Mouse (Mus musculus): Measurements from ENCODE around the gene Lingo1. TPM values are rescaled to one million over a fixed set of nuclear protein-coding genes. Genes with fewer than 3 reads are reported as not detected.

The Lingo1 gene
- polyA plus RNA-seq, 1 experiment from 2014 or later, result 6.7 TPM

DNA sequence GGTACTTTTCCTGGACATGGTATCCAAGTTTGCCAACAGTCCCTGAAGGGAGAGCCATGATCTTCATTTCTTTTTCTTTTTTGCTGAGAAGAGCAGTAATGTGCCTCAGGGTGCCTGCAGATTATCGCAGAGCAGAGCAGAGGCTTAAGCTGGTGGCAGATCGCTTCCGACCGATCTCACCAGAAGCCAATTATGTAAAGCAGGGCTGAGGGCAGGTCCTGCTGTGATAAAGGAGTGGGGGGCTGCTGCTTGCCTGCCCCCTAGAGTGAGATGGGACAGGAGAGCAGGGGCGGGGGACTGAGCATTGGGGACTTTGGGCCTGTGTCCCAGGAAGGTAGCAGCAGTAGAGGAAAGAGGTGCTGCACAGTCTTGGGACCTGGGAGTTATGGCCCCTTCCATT, 186.8 kb downstream of the Lingo1 start:
- no peak for DNase-seq (ENCODE audit: low spot score)
- H3K4me2 ChIP-seq (replicated peaks; ENCODE audit: low read depth, low read length), result no peak overlapping the region
- 6% methylated on average over 5 of the region's 5 CpGs for WGBS
- no peak for ATAC-seq (ENCODE audit: low FRiP score)
- H3K36me3 ChIP-seq (ENCODE audit: control insufficient read depth, insufficient read depth, low read length), result no peaks in the 10 kb centered on the region
- H3K9ac ChIP-seq (ENCODE audit: low read depth, low read length), result no peak overlapping the region
- peaks cover 8% of the 10 kb centered on the region; the same call in 1 of the 2 replicates for H3K4me1 ChIP-seq (replicated peaks; ENCODE audit: control insufficient read depth, insufficient read depth, low read length)
- H3K4me3 ChIP-seq (ENCODE audit: low read depth, low read length), result no peak overlapping the region
- H3K27me3 ChIP-seq (ENCODE audit: control insufficient read depth, insufficient read depth, low read length), result no peaks in the 10 kb centered on the region
- no peak overlapping the region for H3K27ac ChIP-seq (ENCODE audit: low read depth, low read length)
- H3K9me3 ChIP-seq (ENCODE audit: control insufficient read depth, low read length), result no peaks in the 10 kb centered on the region

DNA sequence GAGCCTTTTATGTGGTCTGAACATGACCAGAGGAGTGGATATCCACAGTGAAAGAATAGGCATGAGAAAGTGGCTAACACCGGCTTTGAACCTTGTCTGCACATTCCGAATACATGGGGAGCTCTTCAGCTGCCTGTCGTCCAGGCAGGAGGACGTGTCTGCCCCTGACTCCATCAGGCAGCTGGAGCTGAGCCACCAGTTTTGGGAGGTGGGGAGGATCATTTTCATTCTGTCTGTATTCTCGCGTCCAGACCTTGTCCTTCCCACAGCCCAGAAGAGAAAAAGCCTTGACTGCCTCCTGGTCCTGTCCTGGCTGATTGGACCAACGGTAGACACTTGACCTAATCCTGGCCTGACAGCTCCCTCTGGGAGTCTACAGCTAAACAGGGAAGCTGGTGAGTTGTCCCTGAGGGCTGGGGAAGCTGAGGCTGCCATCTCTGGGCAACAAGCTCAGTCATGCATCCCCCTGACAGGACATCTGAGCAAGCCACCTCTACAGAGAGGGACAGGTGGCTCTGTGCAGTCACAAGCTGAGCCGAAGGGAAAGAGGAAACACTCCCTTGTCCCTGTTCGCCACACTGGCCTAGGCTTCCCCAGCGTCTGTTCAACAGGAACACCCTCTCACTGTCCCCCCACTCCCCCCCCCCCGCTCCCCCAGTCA, 187.4 kb downstream of the Lingo1 start:
- 22% methylated on average over 11 of the region's 11 CpGs for WGBS
- Histone ChIP-seq H3K4me1 (replicated peaks; ENCODE audit: control insufficient read depth, insufficient read depth, low read length) (peaks cover 8% of the 10 kb centered on the region; the same call in 1 of the 2 replicates), H3K9me3 (ENCODE audit: control insufficient read depth, low read length) (no peaks in the 10 kb centered on the region), H3K9ac (ENCODE audit: low read depth, low read length) (no peak overlapping the region), H3K27ac (ENCODE audit: low read depth, low read length) (no peak overlapping the region), H3K4me3 (ENCODE audit: low read depth, low read length) (no peak overlapping the region), H3K4me2 (replicated peaks; ENCODE audit: low read depth, low read length) (no peak overlapping the region), H3K36me3 (ENCODE audit: control insufficient read depth, insufficient read depth, low read length) (no peaks in the 10 kb centered on the region), H3K27me3 (ENCODE audit: control insufficient read depth, insufficient read depth, low read length) (no peaks in the 10 kb centered on the region)
- DNase-seq (ENCODE audit: low spot score) (no peak), ATAC-seq (ENCODE audit: low FRiP score) (no peak)

GRCm38 (mm10) chr9:56606082-56606740, 190.1 kb downstream of the Lingo1 start:
- DNase-seq (ENCODE audit: low spot score), result no peak
- Histone ChIP-seq H3K9me3 (ENCODE audit: control insufficient read depth, low read length) (no peaks in the 10 kb centered on the region), H3K36me3 (ENCODE audit: control insufficient read depth, insufficient read depth, low read length) (no peaks in the 10 kb centered on the region), H3K27me3 (ENCODE audit: control insufficient read depth, insufficient read depth, low read length) (no peaks in the 10 kb centered on the region), H3K9ac (ENCODE audit: low read depth, low read length) (no peak overlapping the region), H3K4me1 (replicated peaks; ENCODE audit: control insufficient read depth, insufficient read depth, low read length) (peaks cover 8% of the 10 kb centered on the region; the same call in 1 of the 2 replicates), H3K27ac (ENCODE audit: low read depth, low read length) (no peak overlapping the region), H3K4me3 (ENCODE audit: low read depth, low read length) (no peak overlapping the region), H3K4me2 (replicated peaks; ENCODE audit: low read depth, low read length) (no peak overlapping the region)
- 67% methylated on average over 16 of the region's 16 CpGs for WGBS
- ATAC-seq (ENCODE audit: low FRiP score), result no peak

GRCm38 (mm10) chr9:56605443-56605806, 190.8 kb downstream of the Lingo1 start:
- no peaks in the 10 kb centered on the region for H3K36me3 ChIP-seq (ENCODE audit: control insufficient read depth, insufficient read depth, low read length)
- H3K9me3 ChIP-seq (ENCODE audit: control insufficient read depth, low read length), result no peaks in the 10 kb centered on the region
- no peaks in the 10 kb centered on the region for H3K27me3 ChIP-seq (ENCODE audit: control insufficient read depth, insufficient read depth, low read length)
- no peak overlapping the region for H3K4me2 ChIP-seq (replicated peaks; ENCODE audit: low read depth, low read length)
- H3K4me1 ChIP-seq (replicated peaks; ENCODE audit: control insufficient read depth, insufficient read depth, low read length), result peaks cover 8% of the 10 kb centered on the region; the same call in 1 of the 2 replicates
- DNase-seq (ENCODE audit: low spot score) (no peak), ATAC-seq (ENCODE audit: low FRiP score) (no peak)
- H3K27ac ChIP-seq (ENCODE audit: low read depth, low read length), result no peak overlapping the region
- no peak overlapping the region for H3K9ac ChIP-seq (ENCODE audit: low read depth, low read length)
- no peak overlapping the region for H3K4me3 ChIP-seq (ENCODE audit: low read depth, low read length)

- Histone ChIP-seq H3K4me2 (replicated peaks; ENCODE audit: low read depth, low read length) (no peak overlapping the region), H3K9ac (ENCODE audit: low read depth, low read length) (no peak overlapping the region), H3K27ac (ENCODE audit: low read depth, low read length) (no peak overlapping the region), H3K4me1 (replicated peaks; ENCODE audit: control insufficient read depth, insufficient read depth, low read length) (peaks cover 8% of the 10 kb centered on the region; the same call in 1 of the 2 replicates), H3K27me3 (ENCODE audit: control insufficient read depth, insufficient read depth, low read length) (no peaks in the 10 kb centered on the region), H3K4me3 (ENCODE audit: low read depth, low read length) (no peak overlapping the region), H3K36me3 (ENCODE audit: control insufficient read depth, insufficient read depth, low read length) (no peaks in the 10 kb centered on the region), H3K9me3 (ENCODE audit: control insufficient read depth, low read length) (no peaks in the 10 kb centered on the region)
- WGBS, result 52% methylated on average over 12 of the region's 12 CpGs
- DNase-seq (ENCODE audit: low spot score), result peak; percentile 45
- ATAC-seq (ENCODE audit: low FRiP score), result peak; percentile 84
Measured at GRCm38 (mm10) chr9:56604797-56605442, 191.3 kb downstream of the Lingo1 start.

DNA sequence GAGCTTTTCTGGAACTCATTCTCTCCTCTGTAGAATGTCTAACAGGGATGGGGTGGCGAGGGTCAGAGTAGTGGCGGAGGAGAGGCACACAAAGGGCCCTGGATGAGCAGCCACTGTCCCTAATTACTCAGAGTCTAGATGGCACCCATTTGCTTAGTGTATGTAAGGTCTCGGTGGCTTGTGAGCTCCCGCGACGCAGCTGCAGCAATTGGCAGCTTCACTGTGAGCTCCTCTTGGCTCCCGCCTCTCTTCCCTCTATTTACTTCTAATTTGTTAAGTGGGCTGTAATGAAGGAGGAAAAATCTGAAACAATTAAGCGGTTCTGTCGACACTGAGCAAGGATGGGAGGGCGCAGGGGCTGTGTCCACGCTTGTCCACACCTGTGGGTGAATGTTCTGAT, 195.6 kb downstream of the Lingo1 start:
- Histone ChIP-seq H3K36me3 (ENCODE audit: control insufficient read depth, insufficient read depth, low read length) (no peaks in the 10 kb centered on the region), H3K9me3 (ENCODE audit: control insufficient read depth, low read length) (no peaks in the 10 kb centered on the region), H3K27ac (ENCODE audit: low read depth, low read length) (no peak overlapping the region), H3K9ac (ENCODE audit: low read depth, low read length) (no peak overlapping the region), H3K4me3 (ENCODE audit: low read depth, low read length) (no peak overlapping the region), H3K4me1 (replicated peaks; ENCODE audit: control insufficient read depth, insufficient read depth, low read length) (peaks cover 5% of the 10 kb centered on the region; the same call in 1 of the 2 replicates), H3K4me2 (replicated peaks; ENCODE audit: low read depth, low read length) (no peak overlapping the region), H3K27me3 (ENCODE audit: control insufficient read depth, insufficient read depth, low read length) (no peaks in the 10 kb centered on the region)
- DNase-seq (ENCODE audit: low spot score) (no peak), ATAC-seq (ENCODE audit: low FRiP score) (no peak)
- 83% methylated on average over 11 of the region's 11 CpGs for WGBS

- Histone ChIP-seq H3K9ac (ENCODE audit: low read depth, low read length) (no peak overlapping the region), H3K4me1 (replicated peaks; ENCODE audit: control insufficient read depth, insufficient read depth, low read length) (no peaks in the 10 kb centered on the region), H3K27ac (ENCODE audit: low read depth, low read length) (no peak overlapping the region), H3K9me3 (ENCODE audit: control insufficient read depth, low read length) (no peaks in the 10 kb centered on the region), H3K36me3 (ENCODE audit: control insufficient read depth, insufficient read depth, low read length) (no peaks in the 10 kb centered on the region), H3K4me3 (ENCODE audit: low read depth, low read length) (no peak overlapping the region), H3K27me3 (ENCODE audit: control insufficient read depth, insufficient read depth, low read length) (no peaks in the 10 kb centered on the region), H3K4me2 (replicated peaks; ENCODE audit: low read depth, low read length) (no peak overlapping the region)
- ATAC-seq (ENCODE audit: low FRiP score), result no peak
- DNase-seq (ENCODE audit: low spot score), result no peak
- WGBS, result 93% methylated on average over 7 of the region's 7 CpGs
Measured at GRCm38 (mm10) chr9:56592639-56593038, 203.6 kb downstream of the Lingo1 start.

- no peaks in the 10 kb centered on the region for H3K27me3 ChIP-seq (ENCODE audit: control insufficient read depth, insufficient read depth, low read length)
- WGBS, result 77% methylated on average over 8 of the region's 8 CpGs
- no peak overlapping the region for H3K4me3 ChIP-seq (ENCODE audit: low read depth, low read length)
- DNase-seq (ENCODE audit: low spot score) (no peak), ATAC-seq (ENCODE audit: low FRiP score) (no peak)
- no peaks in the 10 kb centered on the region for H3K9me3 ChIP-seq (ENCODE audit: control insufficient read depth, low read length)
- no peak overlapping the region for H3K4me2 ChIP-seq (replicated peaks; ENCODE audit: low read depth, low read length)
- H3K4me1 ChIP-seq (replicated peaks; ENCODE audit: control insufficient read depth, insufficient read depth, low read length), result no peaks in the 10 kb centered on the region
- H3K36me3 ChIP-seq (ENCODE audit: control insufficient read depth, insufficient read depth, low read length), result no peaks in the 10 kb centered on the region
- no peak overlapping the region for H3K9ac ChIP-seq (ENCODE audit: low read depth, low read length)
- H3K27ac ChIP-seq (ENCODE audit: low read depth, low read length), result no peak overlapping the region
Measured at GRCm38 (mm10) chr9:56591248-56591888, 204.9 kb downstream of the Lingo1 start.

Measured in hindbrain, embryonic 11.5 days (tissue).